Mouse (Mus musculus) urinary bladder, postnatal 4 days (tissue): Measurements from ENCODE around the gene Htr2c.

ENCODE experiments used
- DNase-seq, 2 experiments: peaks; one replicate each; pipeline ENCODE4 v3.0.0; 2021 to 2022; ENCODE audit warnings: low spot score in 2 of 2

Htr2c gene

GRCm38 (mm10) chrX:146962258-146962913, at the start of gene Htr2c:
TSS of gene Htr2c (plus strand) at chrX:146962513.
- no peak for DNase-seq

- DNase-seq, result no peak
These were observed 34.1 kb upstream of the Htr2c start for GRCm38 (mm10) chrX:146928251-146928650.

- no peak for DNase-seq
These were observed 26.0 kb upstream of the Htr2c start for GRCm38 (mm10) chrX:146936332-146936731.

GRCm38 (mm10) chrX:146946216-146946886, 16.0 kb upstream of the Htr2c start:
- DNase-seq, result no peak

GRCm38 (mm10) chrX:146946996-146947395, 15.3 kb upstream of the Htr2c start:
- no peak for DNase-seq

GRCm38 (mm10) chrX:146958608-146959007, 3.7 kb upstream of the Htr2c start:
- no peak for DNase-seq

GRCm38 (mm10) chrX:146959960-146960359, 2.4 kb upstream of the Htr2c start:
- DNase-seq, result no peak

GRCm38 (mm10) chrX:146962914-146963547, 718 bp downstream of the Htr2c start:
- no peak for DNase-seq

- DNase-seq, result no peak
These were observed 17.6 kb downstream of the Htr2c start for GRCm38 (mm10) chrX:146979931-146980330.

GRCm38 (mm10) chrX:147055730-147056129, 93.4 kb downstream of the Htr2c start:
- no peak for DNase-seq

- DNase-seq, result no peak
These were observed 109.3 kb downstream of the Htr2c start for GRCm38 (mm10) chrX:147071622-147072021.

GRCm38 (mm10) chrX:147119155-147119554, 156.8 kb downstream of the Htr2c start:
- DNase-seq, result no peak

GRCm38 (mm10) chrX:147215251-147215650, 252.9 kb downstream of the Htr2c start:
- DNase-seq, result no peak

- DNase-seq, result no peak
These were observed 255.2 kb downstream of the Htr2c start for GRCm38 (mm10) chrX:147217382-147218013.

- DNase-seq, result no peak
These were observed 276.7 kb downstream of the Htr2c start for GRCm38 (mm10) chrX:147238806-147239542.
